Mouse (Mus musculus): ENCODE data around the gene Aatf.
"Not testable (repeated sequence)": the region's sequence is repeated elsewhere in the genome, so short reads cannot be mapped to it uniquely, and the experiment has no call there.

Aatf gene

GRCm38 (mm10) chr11:84434879-84435278 is 78.4 kb downstream of the Aatf start:
- no peak for DNase-seq (ENCODE audit: low spot score)

- DNase-seq (ENCODE audit: low spot score): no peak
Observed at GRCm38 (mm10) chr11:84430336-84430735, 83.0 kb downstream of the Aatf start.

- no peak for DNase-seq (ENCODE audit: low spot score)
Observed at GRCm38 (mm10) chr11:84429581-84429980, 83.7 kb downstream of the Aatf start.

- DNase-seq (ENCODE audit: low spot score): no peak
Observed at GRCm38 (mm10) chr11:84426633-84426998, 86.7 kb downstream of the Aatf start.

GRCm38 (mm10) chr11:84425736-84426632 is 87.3 kb downstream of the Aatf start:
- no peak for DNase-seq (ENCODE audit: low spot score)

GRCm38 (mm10) chr11:84420779-84421178 is 92.5 kb downstream of the Aatf start:
- DNase-seq (ENCODE audit: low spot score): no peak

- DNase-seq (ENCODE audit: low spot score): no peak
Observed at GRCm38 (mm10) chr11:84413111-84413510, 100.2 kb downstream of the Aatf start.

GRCm38 (mm10) chr11:84412201-84412934 is 101.0 kb downstream of the Aatf start:
- DNase-seq (ENCODE audit: low spot score): no peak

GRCm38 (mm10) chr11:84411642-84412018 is 101.7 kb downstream of the Aatf start:
- no peak for DNase-seq (ENCODE audit: low spot score)

GRCm38 (mm10) chr11:84410879-84411641 is 102.3 kb downstream of the Aatf start:
- no peak for DNase-seq (ENCODE audit: low spot score)

- no peak for DNase-seq (ENCODE audit: low spot score)
Observed at GRCm38 (mm10) chr11:84410383-84410782, 102.9 kb downstream of the Aatf start.

- no peak for DNase-seq (ENCODE audit: low spot score)
Observed at GRCm38 (mm10) chr11:84406733-84407132, 106.6 kb downstream of the Aatf start.

GRCm38 (mm10) chr11:84395010-84395409 is 118.3 kb downstream of the Aatf start:
- DNase-seq (ENCODE audit: low spot score): peak; percentile 57

- no peak for DNase-seq (ENCODE audit: low spot score)
Observed at GRCm38 (mm10) chr11:84393571-84393970, 119.8 kb downstream of the Aatf start.

- not testable (repeated sequence) for DNase-seq (ENCODE audit: low spot score)
Observed at GRCm38 (mm10) chr11:84392066-84392465, 121.3 kb downstream of the Aatf start.

GRCm38 (mm10) chr11:84391126-84391525 is 122.2 kb downstream of the Aatf start:
- DNase-seq (ENCODE audit: low spot score): no peak

GRCm38 (mm10) chr11:84389332-84389731 is 124.0 kb downstream of the Aatf start:
- no peak for DNase-seq (ENCODE audit: low spot score)

GRCm38 (mm10) chr11:84383891-84384290 is 129.4 kb downstream of the Aatf start:
- DNase-seq (ENCODE audit: low spot score): no peak

- no peak for DNase-seq (ENCODE audit: low spot score)
Observed at GRCm38 (mm10) chr11:84382450-84382849, 130.9 kb downstream of the Aatf start.

- DNase-seq (ENCODE audit: low spot score): no peak
Observed at GRCm38 (mm10) chr11:84376510-84377365, 136.6 kb downstream of the Aatf start.

- no peak for DNase-seq (ENCODE audit: low spot score)
Observed at GRCm38 (mm10) chr11:84375951-84376496, 137.3 kb downstream of the Aatf start.

Data from ovary, adult 18-20 months (tissue).